Comparison of ENCODE assay signal across 34 mouse cellular contexts in genomic region chr4:52800013-52800412, GRCm38 (mm10). TPM values are rescaled to one million over a fixed set of nuclear protein-coding genes. Genes with fewer than 3 reads are reported as not detected.
"Had no signal": no experiment of that assay in that cellular context is flagged by ENCODE, and none has a peak within 500 bp of the region (broad histone marks: within the 10 kb centered on the region; RNA-seq: fewer than 3 reads in every experiment).

No protein-coding gene starts in this region.

- DNase-seq: cerebellum, adult 2 months; cerebellum, adult 8-10 months; cerebellum, adult 9-10 months; cerebellum, adult 9-11 months; cerebellum, postnatal 10 days; cerebellum, postnatal 14 days; cerebellum, postnatal 25 days; cerebellum, postnatal 36 days; embryo, embryonic 11 days; forebrain, postnatal 0 days; gastrocnemius, adult 2 months; gastrocnemius, postnatal 10 days; gastrocnemius, postnatal 14 days; gastrocnemius, postnatal 25 days; gastrocnemius, postnatal 36 days; heart, adult 11 months; heart, adult 18-20 months had no signal

- ATAC-seq: forebrain, embryonic 13.5 days; forebrain, embryonic 14.5 days; forebrain, embryonic 15.5 days; forebrain, embryonic 16.5 days; forebrain, postnatal 0 days had no signal

- H3K36me3 ChIP-seq: embryonic facial prominence, embryonic 10.5 days; embryonic facial prominence, embryonic 12.5 days; embryonic facial prominence, embryonic 13.5 days; embryonic facial prominence, embryonic 15.5 days; forebrain, embryonic 10.5 days; forebrain, embryonic 12.5 days; forebrain, embryonic 15.5 days had no signal

- H3K4me1 ChIP-seq: embryonic facial prominence, embryonic 10.5 days; embryonic facial prominence, embryonic 12.5 days; embryonic facial prominence, embryonic 13.5 days; embryonic facial prominence, embryonic 15.5 days; forebrain, embryonic 10.5 days; forebrain, embryonic 12.5 days; forebrain, embryonic 13.5 days had no signal

- H3K27me3 ChIP-seq: embryonic facial prominence, embryonic 12.5 days; embryonic facial prominence, embryonic 13.5 days; embryonic facial prominence, embryonic 15.5 days; forebrain, embryonic 12.5 days; forebrain, embryonic 13.5 days; forebrain, embryonic 15.5 days had no signal

- H3K4me2 ChIP-seq: embryonic facial prominence, embryonic 12.5 days; embryonic facial prominence, embryonic 13.5 days; embryonic facial prominence, embryonic 15.5 days; forebrain, embryonic 12.5 days; forebrain, embryonic 13.5 days; forebrain, embryonic 15.5 days had no signal

- H3K9me3 ChIP-seq: embryonic facial prominence, embryonic 10.5 days; embryonic facial prominence, embryonic 12.5 days; embryonic facial prominence, embryonic 13.5 days; embryonic facial prominence, embryonic 15.5 days; forebrain, embryonic 10.5 days; forebrain, embryonic 12.5 days; forebrain, embryonic 13.5 days; forebrain, embryonic 15.5 days had no signal

- H3K4me3 ChIP-seq: embryonic facial prominence, embryonic 10.5 days; embryonic facial prominence, embryonic 12.5 days; embryonic facial prominence, embryonic 13.5 days; embryonic facial prominence, embryonic 15.5 days; erythroblast, embryonic 14.5 days; forebrain, embryonic 10.5 days; forebrain, embryonic 12.5 days; forebrain, embryonic 13.5 days; forebrain, embryonic 15.5 days; gastrocnemius, adult 2 months had no signal

- H3K27ac ChIP-seq: embryonic facial prominence, embryonic 10.5 days; embryonic facial prominence, embryonic 12.5 days; embryonic facial prominence, embryonic 13.5 days; embryonic facial prominence, embryonic 15.5 days; forebrain, embryonic 10.5 days; forebrain, embryonic 12.5 days; forebrain, embryonic 13.5 days; forebrain, embryonic 15.5 days; gastrocnemius, adult 2 months had no signal

- H3K9ac ChIP-seq: embryonic facial prominence, embryonic 12.5 days; embryonic facial prominence, embryonic 13.5 days; embryonic facial prominence, embryonic 15.5 days; forebrain, embryonic 12.5 days; forebrain, embryonic 13.5 days; forebrain, embryonic 15.5 days; forebrain, postnatal 0 days had no signal

RNA-seq across cellular contexts. Expression of gene Olfr275, which starts 14.4 kb away (rescaled TPM):
- polyA plus RNA-seq: cerebellum, adult 2 months; cortical plate, adult 2 months; embryonic facial prominence, embryonic 10.5 days; embryonic facial prominence, embryonic 11.5 days; embryonic facial prominence, embryonic 12.5 days; embryonic facial prominence, embryonic 13.5 days; embryonic facial prominence, embryonic 14.5 days; embryonic facial prominence, embryonic 15.5 days; erythroblast, embryonic 14.5 days; forebrain, embryonic 10.5 days; forebrain, embryonic 11.5 days; forebrain, embryonic 12.5 days; forebrain, embryonic 13.5 days; forebrain, embryonic 14.5 days; forebrain, embryonic 15.5 days; forebrain, embryonic 16.5 days; forebrain, postnatal 0 days; frontal cortex, adult 2 months; gonadal fat pad, adult 2 months had no signal

RNA-seq across cellular contexts. Expression of gene Olfr273, which starts 59.0 kb away (rescaled TPM):
- polyA plus RNA-seq: cerebellum, adult 2 months; cortical plate, adult 2 months; embryonic facial prominence, embryonic 10.5 days; embryonic facial prominence, embryonic 11.5 days; embryonic facial prominence, embryonic 12.5 days; embryonic facial prominence, embryonic 13.5 days; embryonic facial prominence, embryonic 14.5 days; embryonic facial prominence, embryonic 15.5 days; erythroblast, embryonic 14.5 days; forebrain, embryonic 10.5 days; forebrain, embryonic 11.5 days; forebrain, embryonic 12.5 days; forebrain, embryonic 13.5 days; forebrain, embryonic 14.5 days; forebrain, embryonic 15.5 days; forebrain, embryonic 16.5 days; forebrain, postnatal 0 days; frontal cortex, adult 2 months; gonadal fat pad, adult 2 months had no signal
